8 mouse cellular contexts compared by ENCODE assay signal in the genomic region with DNA sequence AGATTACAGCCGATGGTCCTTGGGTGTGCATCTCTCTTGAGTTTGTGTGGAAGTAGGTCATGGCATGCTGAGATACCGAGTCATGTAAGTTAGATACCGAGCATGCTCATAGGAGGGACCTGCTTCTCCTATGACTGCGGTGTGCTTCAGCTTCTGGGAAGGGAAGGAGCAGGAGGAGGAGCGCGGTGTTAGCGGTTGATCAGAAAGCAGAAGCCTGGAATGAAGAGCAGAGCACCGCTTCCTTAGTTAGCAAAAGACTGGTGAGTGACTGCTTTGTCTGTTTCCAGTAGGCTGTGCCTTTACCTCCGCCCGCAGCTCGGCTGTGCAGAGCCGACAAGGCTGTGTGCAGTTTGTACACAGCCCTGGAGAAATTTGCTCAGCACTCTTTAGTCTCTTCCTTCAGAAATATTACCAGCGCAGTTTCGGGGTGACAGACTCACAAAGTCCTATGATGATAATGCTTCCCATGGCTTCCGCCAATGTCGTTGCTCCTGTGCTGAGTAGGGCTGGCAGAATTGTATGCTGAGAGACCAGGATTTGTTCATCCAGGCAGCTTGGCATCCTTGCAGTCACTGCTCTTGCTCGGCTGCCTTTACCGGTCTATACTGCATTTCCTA.
DNase-seq lines count a peak whose midpoint lies in the region; ATAC-seq and TF ChIP-seq lines count a peak whose summit lies in the region.

No protein-coding gene starts in this region.

- TF ChIP-seq POLR2A in ES-Bruce4 (IDR thresholded peaks at IDR 0.05; ENCODE audit: insufficient read depth, low read length), result no peak
- TF ChIP-seq POLR2A in cortical plate, adult 2 months (IDR thresholded peaks at IDR 0.05; ENCODE audit: extremely low read depth, insufficient read depth, low read length), result peak; percentile 63; the same call in 1 of the 2 replicates

- no peak for DNase-seq in heart, embryonic 10.5 days (ENCODE audit: low spot score)
- no peak for DNase-seq in heart, adult 18-20 months
- no peak for DNase-seq in gastrocnemius, postnatal 25 days
- DNase-seq in urinary bladder, postnatal 25 days (ENCODE audit: low spot score), result no peak
- no peak for DNase-seq in left cerebral cortex, adult 11 months (ENCODE audit: low spot score)

- peak overlapping the region; percentile 5 for H3K27ac ChIP-seq in heart, embryonic 10.5 days
- H3K27ac ChIP-seq in ES-Bruce4 (ENCODE audit: insufficient read depth, low read length), result no peak overlapping the region
- H3K27ac ChIP-seq in cortical plate, adult 2 months (ENCODE audit: insufficient read depth, low read length), result peak overlapping the region; percentile 53; the same call in 1 of the 2 replicates

- ATAC-seq in megakaryocyte progenitor cell, adult 5-6 weeks (replicated peaks; ENCODE audit: poor library complexity), result peak; percentile 69

- peaks cover 28% of the 10 kb centered on the region for H3K4me1 ChIP-seq in heart, embryonic 10.5 days
- H3K4me1 ChIP-seq in ES-Bruce4 (ENCODE audit: control insufficient read depth, insufficient read depth, low read length), result no peaks in the 10 kb centered on the region
- H3K4me1 ChIP-seq in cortical plate, adult 2 months (ENCODE audit: control insufficient read depth, insufficient read depth, low read length), result peaks cover 7% of the 10 kb centered on the region; the same call in 1 of the 2 replicates

- no peaks in the 10 kb centered on the region for H3K9me3 ChIP-seq in heart, embryonic 10.5 days
- no peaks in the 10 kb centered on the region for H3K9me3 ChIP-seq in ES-Bruce4 (replicated peaks; ENCODE audit: control insufficient read depth, insufficient read depth, low read length, poor library complexity, severe bottlenecking)

- TF ChIP-seq EP300 in ES-Bruce4 (IDR thresholded peaks at IDR 0.05; ENCODE audit: insufficient read depth, low read depth, low read length), result no peak

- 81% methylated on average over 18 of the region's 18 CpGs for whole genome bisulfite sequencing in heart, embryonic 10.5 days

- no peak for TF ChIP-seq CTCF in ES-Bruce4 (IDR thresholded peaks at IDR 0.05; ENCODE audit: low read depth, low read length)
- TF ChIP-seq CTCF in cortical plate, adult 2 months (IDR thresholded peaks at IDR 0.05; ENCODE audit: extremely low read depth, insufficient read depth, low read length), result no peak

- no peaks in the 10 kb centered on the region for H3K27me3 ChIP-seq in heart, embryonic 10.5 days (ENCODE audit: insufficient read depth, poor library complexity, severe bottlenecking)
- H3K27me3 ChIP-seq in ES-Bruce4 (ENCODE audit: control insufficient read depth, insufficient read depth, low read length, poor library complexity, severe bottlenecking), result no peaks in the 10 kb centered on the region

- no peak overlapping the region for H3K4me3 ChIP-seq in heart, embryonic 10.5 days
- peak overlapping the region; percentile 51 for H3K4me3 ChIP-seq in ES-Bruce4 (ENCODE audit: low read depth, low read length)
- H3K4me3 ChIP-seq in cortical plate, adult 2 months (ENCODE audit: insufficient read depth, low read length), result peak overlapping the region; percentile 41

- no peaks in the 10 kb centered on the region for H3K36me3 ChIP-seq in heart, embryonic 10.5 days
- no peaks in the 10 kb centered on the region for H3K36me3 ChIP-seq in ES-Bruce4 (ENCODE audit: control insufficient read depth, insufficient read depth, low read length, poor library complexity, severe bottlenecking)

- H3K9ac ChIP-seq in ES-Bruce4 (ENCODE audit: low read depth, poor library complexity, severe bottlenecking), result no peak overlapping the region
